Mouse (Mus musculus): ENCODE data around the gene 1700025C18Rik.
A peak's percentile ranks its signal among the peaks of the same experiment; 100 is the strongest.

- TF ChIP-seq POLR2A (IDR thresholded peaks at IDR 0.05; ENCODE audit: low read depth, low read length) (no peak), CTCF (IDR thresholded peaks at IDR 0.05; ENCODE audit: borderline replicate concordance, insufficient read depth, low read length) (peak; percentile 82; the same call in 1 of the 2 replicates)
These were observed 21.6 kb upstream of the 1700025C18Rik start for GRCm38 (mm10) chr2:165112149-165112548.

Data from embryonic fibroblast, embryonic 13.5 days (primary cell).